Mouse (Mus musculus): ENCODE measurements at regions not wholly inside any gene's neighbourhood (a gene's known extent, or its start where the extent isn't known, plus 50 kb on each side); places are given as distances from the start of the nearest gene placed in this dataset.

DNA sequence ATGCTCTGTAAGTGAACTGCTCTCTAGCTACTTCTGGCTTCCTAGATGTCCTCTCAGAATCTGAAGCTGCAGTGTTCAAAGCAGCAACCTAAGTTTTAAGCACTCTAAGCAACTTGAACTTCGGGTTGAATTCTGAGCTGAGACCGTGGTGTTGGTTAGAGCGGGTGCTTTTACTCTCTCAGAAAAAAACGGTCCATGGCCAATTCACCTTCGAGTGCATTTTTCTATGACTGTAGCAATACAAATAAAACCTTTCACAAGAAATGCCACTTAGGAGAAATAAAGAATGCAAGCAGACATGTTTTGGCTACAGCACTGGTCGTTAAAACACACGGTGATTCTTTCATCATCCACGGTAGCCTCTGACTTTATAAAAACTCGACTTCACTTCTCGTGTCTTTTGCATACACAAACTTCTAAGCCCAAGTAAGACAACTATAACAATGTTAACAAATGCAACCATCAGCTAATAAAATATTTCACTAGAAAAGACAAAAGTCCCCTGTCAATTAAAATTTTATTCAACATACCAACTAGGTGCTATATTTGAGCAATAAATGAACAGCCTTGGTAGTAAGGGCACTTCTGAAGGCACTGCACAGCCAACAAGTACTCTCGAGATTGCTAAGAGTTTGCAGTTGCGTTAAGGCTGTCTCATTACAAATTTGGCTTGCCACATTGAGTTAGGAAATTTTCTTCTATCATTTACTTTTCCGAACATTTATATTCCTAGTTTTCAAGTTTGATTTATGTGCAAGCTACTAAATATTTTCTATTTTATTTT, 96.3 kb downstream of the Spry2 start:
- WGBS = 54% methylated on average over 13 of the region's 13 CpGs
- H3K9ac ChIP-seq (ENCODE audit: low read length) = no peak overlapping the region
- no peak for DNase-seq (ENCODE audit: low spot score)
- no peaks in the 10 kb centered on the region for H3K36me3 ChIP-seq (ENCODE audit: control insufficient read depth, insufficient read depth, low read length)
- H3K4me3 ChIP-seq (ENCODE audit: low read depth, low read length) = no peak overlapping the region
- no peak overlapping the region for H3K4me2 ChIP-seq (ENCODE audit: low read length)
- no peaks in the 10 kb centered on the region for H3K27me3 ChIP-seq (replicated peaks; ENCODE audit: control insufficient read depth, insufficient read depth, low read length)
- no peaks in the 10 kb centered on the region; the same call in 1 of the 2 replicates for H3K4me1 ChIP-seq (ENCODE audit: control insufficient read depth, insufficient read depth, low read length)
- ATAC-seq = no peak
- no peak overlapping the region for H3K27ac ChIP-seq (ENCODE audit: low read depth, low read length)
- H3K9me3 ChIP-seq (replicated peaks; ENCODE audit: control insufficient read depth, low read length) = no peaks in the 10 kb centered on the region

DNA sequence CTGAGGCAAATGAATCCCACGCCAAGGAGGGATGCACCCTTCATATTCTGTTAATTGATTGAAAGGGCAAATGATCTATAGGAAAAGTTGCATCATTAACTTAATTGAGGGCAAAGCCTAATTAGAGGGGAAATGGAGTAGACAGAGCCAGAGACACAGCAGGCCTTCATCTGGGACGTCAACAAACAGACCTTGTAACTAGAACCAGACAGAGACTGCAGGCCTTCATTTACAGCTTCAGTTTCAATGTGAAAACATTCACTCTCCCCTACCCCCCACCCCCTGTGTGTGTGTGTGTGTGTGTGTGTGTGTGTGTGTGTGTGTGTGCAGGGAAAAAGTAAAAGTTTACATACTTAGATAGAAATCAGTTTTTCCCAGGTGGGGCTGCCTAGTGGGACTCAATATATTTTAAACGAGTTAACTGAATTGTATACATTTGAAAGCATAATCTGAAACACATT, 97.2 kb downstream of the Spry2 start:
- Histone ChIP-seq H3K27ac (ENCODE audit: low read depth, low read length) (no peak overlapping the region), H3K27me3 (replicated peaks; ENCODE audit: control insufficient read depth, insufficient read depth, low read length) (no peaks in the 10 kb centered on the region), H3K4me3 (ENCODE audit: low read depth, low read length) (no peak overlapping the region), H3K36me3 (ENCODE audit: control insufficient read depth, insufficient read depth, low read length) (no peaks in the 10 kb centered on the region), H3K4me1 (ENCODE audit: control insufficient read depth, insufficient read depth, low read length) (no peaks in the 10 kb centered on the region; the same call in 1 of the 2 replicates), H3K9me3 (replicated peaks; ENCODE audit: control insufficient read depth, low read length) (no peaks in the 10 kb centered on the region), H3K9ac (ENCODE audit: low read length) (no peak overlapping the region), H3K4me2 (ENCODE audit: low read length) (no peak overlapping the region)
- DNase-seq (ENCODE audit: low spot score) = peak; percentile 61
- peak; percentile 62 for ATAC-seq
- 18% methylated on average over 3 of the region's 3 CpGs for WGBS

DNA sequence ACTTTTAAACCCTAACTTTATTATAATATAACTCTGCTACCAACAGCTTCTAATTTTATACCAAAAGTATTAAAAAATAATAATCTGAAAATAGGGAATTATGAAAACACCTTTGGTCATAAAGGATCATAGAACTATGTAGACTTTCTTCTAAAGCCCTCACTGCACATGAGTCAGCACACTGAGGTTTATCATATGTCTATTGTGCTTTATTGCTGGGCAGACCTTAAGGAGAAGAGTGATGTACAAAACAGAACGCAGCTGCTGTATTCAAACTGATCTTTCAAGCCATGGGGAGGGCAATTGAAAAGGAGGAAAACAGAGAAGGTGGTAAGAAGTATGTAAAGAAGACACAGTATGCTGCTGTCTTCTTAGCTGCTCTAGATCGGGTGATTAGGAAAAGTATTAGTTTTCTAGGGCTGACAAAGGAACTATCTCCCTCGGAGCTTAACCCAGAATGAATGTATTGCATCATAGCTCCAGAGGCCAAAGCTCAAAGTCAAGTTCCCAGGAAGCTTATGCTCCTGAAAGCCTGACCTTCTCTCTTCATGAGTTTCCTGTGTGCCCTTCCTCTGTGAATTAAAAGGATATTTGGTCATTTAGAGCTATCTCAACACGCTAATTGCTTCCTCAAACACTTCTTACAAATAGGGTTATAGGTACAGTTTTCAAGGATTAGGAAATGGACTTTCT, 103.5 kb downstream of the Spry2 start:
- H3K9ac ChIP-seq (ENCODE audit: low read length) = no peak overlapping the region
- H3K4me2 ChIP-seq (ENCODE audit: low read length) = no peak overlapping the region
- H3K36me3 ChIP-seq (ENCODE audit: control insufficient read depth, insufficient read depth, low read length) = no peaks in the 10 kb centered on the region
- 78% methylated on average over 4 of the region's 4 CpGs for WGBS
- ATAC-seq = no peak
- no peak overlapping the region for H3K4me3 ChIP-seq (ENCODE audit: low read depth, low read length)
- H3K27me3 ChIP-seq (replicated peaks; ENCODE audit: control insufficient read depth, insufficient read depth, low read length) = no peaks in the 10 kb centered on the region
- H3K4me1 ChIP-seq (ENCODE audit: control insufficient read depth, insufficient read depth, low read length) = no peaks in the 10 kb centered on the region
- H3K9me3 ChIP-seq (replicated peaks; ENCODE audit: control insufficient read depth, low read length) = no peaks in the 10 kb centered on the region
- DNase-seq (ENCODE audit: low spot score) = no peak
- no peak overlapping the region for H3K27ac ChIP-seq (ENCODE audit: low read depth, low read length)

DNA sequence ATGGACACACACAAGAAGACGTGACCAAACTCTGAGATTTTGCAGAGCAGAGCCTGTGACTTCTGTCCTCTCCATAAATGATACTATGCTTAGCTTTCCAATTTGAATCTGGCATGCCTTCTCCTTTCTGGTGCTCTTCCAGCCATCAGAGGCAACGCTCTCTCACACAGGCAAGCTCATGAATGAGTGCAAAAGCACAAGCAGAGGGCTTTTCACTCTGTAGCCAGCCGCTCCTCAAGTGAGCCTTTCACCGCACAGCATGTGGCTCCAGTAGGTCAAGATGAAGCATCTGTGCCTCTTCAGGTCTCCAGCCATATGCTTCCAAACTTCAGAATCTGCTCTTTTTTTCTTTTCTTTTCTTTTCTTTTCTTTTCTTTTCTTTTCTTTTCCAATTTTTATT, 106.2 kb downstream of the Spry2 start:
- no peaks in the 10 kb centered on the region for H3K27me3 ChIP-seq (replicated peaks; ENCODE audit: control insufficient read depth, insufficient read depth, low read length)
- H3K36me3 ChIP-seq (ENCODE audit: control insufficient read depth, insufficient read depth, low read length) = no peaks in the 10 kb centered on the region
- H3K9me3 ChIP-seq (replicated peaks; ENCODE audit: control insufficient read depth, low read length) = no peaks in the 10 kb centered on the region
- no peaks in the 10 kb centered on the region for H3K4me1 ChIP-seq (ENCODE audit: control insufficient read depth, insufficient read depth, low read length)
- no peak overlapping the region for H3K9ac ChIP-seq (ENCODE audit: low read length)
- ATAC-seq = no peak
- WGBS = 85% methylated on average over 4 of the region's 4 CpGs
- H3K27ac ChIP-seq (ENCODE audit: low read depth, low read length) = no peak overlapping the region
- no peak overlapping the region for H3K4me3 ChIP-seq (ENCODE audit: low read depth, low read length)
- DNase-seq (ENCODE audit: low spot score) = no peak
- H3K4me2 ChIP-seq (ENCODE audit: low read length) = no peak overlapping the region

DNA sequence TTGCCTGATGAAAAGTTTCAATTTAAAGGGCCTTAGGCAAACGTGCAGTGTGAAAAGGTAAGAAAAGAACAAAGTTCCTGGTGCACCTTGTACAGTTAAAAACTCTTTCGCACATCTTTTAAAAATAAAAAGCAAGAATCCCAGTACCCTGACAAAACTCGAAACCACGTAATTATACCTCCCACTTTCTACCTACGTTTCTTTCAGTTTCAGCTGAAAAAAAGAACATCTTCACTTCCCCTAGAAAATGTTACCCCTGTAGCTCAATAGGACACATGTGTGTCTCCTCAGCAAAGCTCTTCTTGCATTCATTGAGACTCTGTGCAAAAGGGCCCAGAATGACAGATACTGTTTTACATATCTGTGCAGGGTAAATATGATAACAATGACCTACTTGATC, 113.2 kb downstream of the Spry2 start:
- no peak overlapping the region for H3K9ac ChIP-seq (ENCODE audit: low read length)
- no peak overlapping the region for H3K4me2 ChIP-seq (ENCODE audit: low read length)
- ATAC-seq (no peak), DNase-seq (ENCODE audit: low spot score) (no peak)
- 87% methylated on average over 5 of the region's 5 CpGs for WGBS
- no peaks in the 10 kb centered on the region for H3K9me3 ChIP-seq (replicated peaks; ENCODE audit: control insufficient read depth, low read length)
- no peaks in the 10 kb centered on the region for H3K4me1 ChIP-seq (ENCODE audit: control insufficient read depth, insufficient read depth, low read length)
- H3K27ac ChIP-seq (ENCODE audit: low read depth, low read length) = no peak overlapping the region
- H3K36me3 ChIP-seq (ENCODE audit: control insufficient read depth, insufficient read depth, low read length) = no peaks in the 10 kb centered on the region
- H3K27me3 ChIP-seq (replicated peaks; ENCODE audit: control insufficient read depth, insufficient read depth, low read length) = no peaks in the 10 kb centered on the region
- H3K4me3 ChIP-seq (ENCODE audit: low read depth, low read length) = no peak overlapping the region

DNA sequence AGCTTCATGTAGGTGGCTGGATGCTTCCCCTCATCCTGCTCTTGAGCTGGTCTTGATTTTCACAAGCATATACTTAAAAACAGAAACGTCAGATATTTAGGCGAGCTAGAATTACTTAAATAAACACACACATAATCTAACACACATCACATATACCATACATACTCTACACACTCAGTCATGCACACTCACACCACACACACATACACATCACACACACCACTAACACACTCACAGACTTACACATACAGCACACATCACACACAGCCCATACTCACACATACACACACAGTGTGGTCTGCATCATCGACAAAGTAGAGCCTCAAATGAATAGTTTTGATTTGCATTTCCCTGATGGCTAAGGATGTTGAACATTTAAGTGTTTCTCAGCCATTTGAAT, 116.9 kb downstream of the Spry2 start:
- no peak overlapping the region for H3K4me2 ChIP-seq (ENCODE audit: low read length)
- H3K27ac ChIP-seq (ENCODE audit: low read depth, low read length) = no peak overlapping the region
- no peaks in the 10 kb centered on the region for H3K27me3 ChIP-seq (replicated peaks; ENCODE audit: control insufficient read depth, insufficient read depth, low read length)
- DNase-seq (ENCODE audit: low spot score) (no peak), ATAC-seq (no peak)
- WGBS = 82% methylated on average over 3 of the region's 3 CpGs
- H3K4me3 ChIP-seq (ENCODE audit: low read depth, low read length) = no peak overlapping the region
- H3K9me3 ChIP-seq (replicated peaks; ENCODE audit: control insufficient read depth, low read length) = no peaks in the 10 kb centered on the region
- H3K36me3 ChIP-seq (ENCODE audit: control insufficient read depth, insufficient read depth, low read length) = no peaks in the 10 kb centered on the region
- no peaks in the 10 kb centered on the region for H3K4me1 ChIP-seq (ENCODE audit: control insufficient read depth, insufficient read depth, low read length)
- no peak overlapping the region for H3K9ac ChIP-seq (ENCODE audit: low read length)

DNA sequence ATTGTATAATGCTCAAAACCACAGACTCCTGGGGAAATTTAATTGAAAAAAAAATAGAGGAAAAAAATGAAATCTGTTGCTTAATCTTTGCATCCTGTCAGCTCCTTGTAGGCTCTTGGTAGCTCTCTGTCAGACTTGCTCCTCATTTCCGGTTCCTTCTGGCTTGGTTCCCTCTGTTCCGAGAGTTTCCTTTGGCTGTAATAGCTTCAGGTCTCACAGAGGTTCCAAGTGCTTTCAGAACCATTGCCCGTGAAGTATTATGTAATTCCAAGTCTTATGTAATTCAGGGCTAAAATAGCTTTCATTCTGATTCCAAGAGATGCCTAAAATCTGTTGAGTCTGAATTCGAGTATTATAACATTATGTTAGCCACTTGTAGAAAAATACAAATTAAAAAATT, 117.3 kb downstream of the Spry2 start:
- Histone ChIP-seq H3K4me3 (ENCODE audit: low read depth, low read length) (no peak overlapping the region), H3K4me2 (ENCODE audit: low read length) (no peak overlapping the region), H3K36me3 (ENCODE audit: control insufficient read depth, insufficient read depth, low read length) (no peaks in the 10 kb centered on the region), H3K27me3 (replicated peaks; ENCODE audit: control insufficient read depth, insufficient read depth, low read length) (no peaks in the 10 kb centered on the region), H3K9ac (ENCODE audit: low read length) (no peak overlapping the region), H3K4me1 (ENCODE audit: control insufficient read depth, insufficient read depth, low read length) (no peaks in the 10 kb centered on the region), H3K27ac (ENCODE audit: low read depth, low read length) (no peak overlapping the region), H3K9me3 (replicated peaks; ENCODE audit: control insufficient read depth, low read length) (no peaks in the 10 kb centered on the region)
- DNase-seq (ENCODE audit: low spot score) = peak; percentile 19
- no peak for ATAC-seq
- 58% methylated on average over 4 of the region's 4 CpGs for WGBS

DNA sequence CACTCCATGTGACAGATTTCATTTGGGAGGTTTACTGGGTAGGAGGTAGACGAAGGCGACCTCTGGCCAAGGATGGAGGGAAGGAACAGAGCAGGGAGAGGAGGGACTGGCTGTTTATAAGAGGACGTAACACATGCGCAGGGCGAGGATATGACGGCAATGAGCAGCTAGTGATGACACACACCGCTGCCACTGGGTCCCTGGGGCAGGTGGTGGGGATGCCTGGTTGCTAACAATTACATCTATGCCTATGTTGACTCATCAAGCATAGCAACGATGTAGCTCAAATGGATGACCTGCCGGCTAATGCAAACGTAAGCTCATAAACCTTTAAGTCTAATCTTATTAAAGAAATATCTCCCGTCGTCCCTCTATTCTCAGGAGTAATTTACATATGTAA, 122.9 kb downstream of the Spry2 start:
- ATAC-seq (no peak), DNase-seq (ENCODE audit: low spot score) (no peak)
- WGBS = 90% methylated on average over 12 of the region's 12 CpGs
- Histone ChIP-seq H3K9me3 (replicated peaks; ENCODE audit: control insufficient read depth, low read length) (no peaks in the 10 kb centered on the region), H3K4me2 (ENCODE audit: low read length) (no peak overlapping the region), H3K4me3 (ENCODE audit: low read depth, low read length) (no peak overlapping the region), H3K36me3 (ENCODE audit: control insufficient read depth, insufficient read depth, low read length) (no peaks in the 10 kb centered on the region), H3K27ac (ENCODE audit: low read depth, low read length) (no peak overlapping the region), H3K27me3 (replicated peaks; ENCODE audit: control insufficient read depth, insufficient read depth, low read length) (no peaks in the 10 kb centered on the region), H3K4me1 (ENCODE audit: control insufficient read depth, insufficient read depth, low read length) (no peaks in the 10 kb centered on the region), H3K9ac (ENCODE audit: low read length) (no peak overlapping the region)

DNA sequence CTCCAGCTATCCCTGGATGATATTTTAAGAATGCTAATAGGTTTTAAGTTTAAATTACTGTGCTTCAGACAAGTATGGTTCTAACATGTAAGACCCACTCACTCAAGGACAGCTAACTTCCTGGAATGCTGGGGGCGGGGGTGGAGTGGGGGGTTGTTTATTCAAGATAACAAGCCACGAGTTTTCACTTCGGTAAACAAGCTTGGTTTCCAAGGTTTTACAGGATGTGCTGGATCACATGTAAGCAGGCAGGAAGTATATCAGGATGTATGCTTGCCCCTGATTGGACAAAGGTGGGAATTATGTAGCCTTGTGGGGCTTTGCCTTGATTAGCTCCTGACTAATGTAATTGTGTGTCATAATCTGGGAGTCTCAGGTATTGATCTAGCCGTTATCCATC, 129.5 kb downstream of the Spry2 start:
- ATAC-seq = no peak
- H3K9ac ChIP-seq (ENCODE audit: low read length) = no peak overlapping the region
- WGBS = 84% methylated on average over 4 of the region's 4 CpGs
- H3K4me2 ChIP-seq (ENCODE audit: low read length) = no peak overlapping the region
- no peaks in the 10 kb centered on the region for H3K9me3 ChIP-seq (replicated peaks; ENCODE audit: control insufficient read depth, low read length)
- no peaks in the 10 kb centered on the region for H3K27me3 ChIP-seq (replicated peaks; ENCODE audit: control insufficient read depth, insufficient read depth, low read length)
- no peak for DNase-seq (ENCODE audit: low spot score)
- no peaks in the 10 kb centered on the region for H3K4me1 ChIP-seq (ENCODE audit: control insufficient read depth, insufficient read depth, low read length)
- no peak overlapping the region for H3K27ac ChIP-seq (ENCODE audit: low read depth, low read length)
- H3K4me3 ChIP-seq (ENCODE audit: low read depth, low read length) = no peak overlapping the region
- H3K36me3 ChIP-seq (ENCODE audit: control insufficient read depth, insufficient read depth, low read length) = no peaks in the 10 kb centered on the region

Data from forebrain, embryonic 14.5 days (tissue).